Mouse (Mus musculus): ENCODE measurements around the gene Tamm41.
A peak's percentile ranks its signal among the peaks of the same experiment; 100 is the strongest.

Gene Tamm41

GRCm38 (mm10) chr6:115022876-115023275 is 14.8 kb downstream of the Tamm41 start:
- DNase-seq, result no peak

GRCm38 (mm10) chr6:115015461-115015860 is 22.2 kb downstream of the Tamm41 start:
- peak; percentile 19 to 38 for DNase-seq

GRCm38 (mm10) chr6:115013574-115013973 is 24.1 kb downstream of the Tamm41 start:
- no peak for DNase-seq

- DNase-seq, result no peak
Observed at GRCm38 (mm10) chr6:115011792-115012191, 25.9 kb downstream of the Tamm41 start.

GRCm38 (mm10) chr6:115010815-115011214 is 26.9 kb downstream of the Tamm41 start:
- no peak for DNase-seq

GRCm38 (mm10) chr6:115010304-115010703 is 27.4 kb downstream of the Tamm41 start:
- DNase-seq, result no peak

GRCm38 (mm10) chr6:115007728-115008127 is 29.9 kb downstream of the Tamm41 start:
- DNase-seq, result peak; percentile 69 to 72

GRCm38 (mm10) chr6:115006948-115007347 is 30.7 kb downstream of the Tamm41 start:
- DNase-seq, result peak; percentile 44 to 51

- DNase-seq, result no peak
Observed at GRCm38 (mm10) chr6:115006065-115006464, 31.6 kb downstream of the Tamm41 start.

- peak; percentile 48 to 49 for DNase-seq
Observed at GRCm38 (mm10) chr6:115005351-115005890, 32.3 kb downstream of the Tamm41 start.

GRCm38 (mm10) chr6:115004636-115005035 is 33.0 kb downstream of the Tamm41 start:
- DNase-seq, result no peak

- no peak for DNase-seq
Observed at GRCm38 (mm10) chr6:114998374-114999031, 39.2 kb downstream of the Tamm41 start.

GRCm38 (mm10) chr6:114997471-114997870 is 40.2 kb downstream of the Tamm41 start:
- DNase-seq, result no peak

- no peak for DNase-seq
Observed at GRCm38 (mm10) chr6:114996910-114997309, 40.8 kb downstream of the Tamm41 start.

GRCm38 (mm10) chr6:114994079-114994478 is 43.6 kb downstream of the Tamm41 start:
- peak in 1 of 2 experiments; percentile 21 for DNase-seq

GRCm38 (mm10) chr6:114993659-114994058 is 44.0 kb downstream of the Tamm41 start:
- no peak for DNase-seq

- no peak for DNase-seq
Observed at GRCm38 (mm10) chr6:114991909-114992308, 45.8 kb downstream of the Tamm41 start.

- peak; percentile 70 to 83 for DNase-seq
Observed at GRCm38 (mm10) chr6:114988619-114988980, 49.1 kb downstream of the Tamm41 start.

GRCm38 (mm10) chr6:114987966-114988618 is 49.6 kb downstream of the Tamm41 start:
- DNase-seq, result peak; percentile 76 to 85

GRCm38 (mm10) chr6:114982671-114983070 is 55.0 kb downstream of the Tamm41 start:
- no peak for DNase-seq

- no peak for DNase-seq
Observed at GRCm38 (mm10) chr6:114979715-114980114, 58.0 kb downstream of the Tamm41 start.

GRCm38 (mm10) chr6:114976915-114977419 is 60.7 kb downstream of the Tamm41 start:
- DNase-seq, result peak; percentile 66 to 76

- no peak for DNase-seq
Observed at GRCm38 (mm10) chr6:114974331-114974730, 63.3 kb downstream of the Tamm41 start.

GRCm38 (mm10) chr6:114972988-114973387 is 64.7 kb downstream of the Tamm41 start:
- DNase-seq, result no peak
